Mouse (Mus musculus) left cerebral cortex, postnatal 25 days (tissue): ENCODE results near the gene Muc1. TPM values are rescaled to one million over a fixed set of nuclear protein-coding genes. Genes with fewer than 3 reads are reported as not detected.

Experiments
- DNase-seq, 2 experiments: peaks; one replicate each; pipeline ENCODE4 v3.0.0; 2022; ENCODE audit warnings: low spot score in 2 of 2, mixed read lengths in 1 of 2
- intact Hi-C: fragments of 180-260 bp; cut with DNase I; formaldehyde crosslinking; loops from one replicate; pipeline ENCODE4 v1.15.1; 2025
- total RNA-seq, 2 experiments: library from RNA; stranded (reverse); gene quantifications; 2 replicates each; pipeline ENCODE4 v1.2.3; 2021

The Muc1 gene
- total RNA-seq, 2 experiments from 2014 or later: 0.80 to 1.2 TPM

DNA sequence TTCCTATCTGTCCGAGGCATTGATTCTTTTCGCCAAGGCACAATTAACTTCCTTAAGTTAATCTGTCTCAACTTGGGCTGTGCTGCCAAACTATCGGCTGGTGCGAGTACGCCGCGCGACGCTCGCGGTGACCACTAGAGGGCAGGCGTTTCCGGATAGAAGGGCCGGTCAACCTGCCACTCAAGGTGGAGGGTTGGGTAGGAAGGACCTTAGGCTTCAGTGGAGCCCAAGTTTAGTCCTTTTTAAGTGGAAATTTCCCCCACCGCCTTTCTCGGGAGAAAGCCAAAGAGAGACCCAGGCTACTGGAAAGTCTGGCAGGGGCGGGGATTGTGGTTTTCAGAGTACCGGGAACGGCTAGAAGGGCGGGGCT lies 692 bp upstream of the Muc1 start:
- intact Hi-C loops: loop anchor here (2.0 kb wide), 1 partner anchor 17 kb away; the partner anchor contains the start of gene Krtcap2
- peak; percentile 83 to 85 for DNase-seq

DNA sequence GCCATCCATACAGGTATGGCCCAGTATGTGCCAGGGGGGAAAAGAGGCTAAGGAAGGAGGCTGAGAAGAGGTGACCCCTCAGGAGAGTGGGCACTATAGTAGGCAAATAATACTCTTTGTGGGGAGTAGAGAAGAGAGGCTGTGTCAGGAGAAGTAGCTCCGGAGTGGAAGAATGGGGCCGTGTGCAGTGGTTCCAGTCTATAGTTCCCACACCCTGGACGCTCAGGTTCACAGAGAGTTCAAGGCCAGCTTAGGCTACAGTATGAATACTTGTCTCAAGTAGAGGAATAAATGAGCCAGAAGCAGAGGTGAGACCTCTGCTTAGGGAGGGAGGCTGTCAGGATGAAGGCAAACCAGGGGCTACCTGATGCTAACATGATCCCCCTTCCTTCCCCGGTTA lies 419 bp downstream of the Muc1 start:
- intact Hi-C loops: loop anchor here (2.0 kb wide), 1 partner anchor 16 kb away; the partner anchor contains the start of gene Krtcap2
- DNase-seq: no peak

DNA sequence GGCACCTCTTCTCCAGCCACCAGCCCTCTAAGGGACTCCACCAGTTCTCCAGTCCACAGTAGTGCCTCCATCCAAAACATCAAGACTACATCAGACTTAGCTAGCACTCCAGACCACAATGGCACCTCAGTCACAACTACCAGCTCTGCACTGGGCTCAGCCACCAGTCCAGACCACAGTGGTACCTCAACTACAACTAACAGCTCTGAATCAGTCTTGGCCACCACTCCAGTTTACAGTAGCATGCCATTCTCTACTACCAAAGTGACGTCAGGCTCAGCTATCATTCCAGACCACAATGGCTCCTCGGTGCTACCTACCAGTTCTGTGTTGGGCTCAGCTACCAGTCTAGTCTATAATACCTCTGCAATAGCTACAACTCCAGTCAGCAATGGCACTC lies 1.7 kb downstream of the Muc1 start:
- intact Hi-C loops: no loop called here
- DNase-seq: no peak

DNA sequence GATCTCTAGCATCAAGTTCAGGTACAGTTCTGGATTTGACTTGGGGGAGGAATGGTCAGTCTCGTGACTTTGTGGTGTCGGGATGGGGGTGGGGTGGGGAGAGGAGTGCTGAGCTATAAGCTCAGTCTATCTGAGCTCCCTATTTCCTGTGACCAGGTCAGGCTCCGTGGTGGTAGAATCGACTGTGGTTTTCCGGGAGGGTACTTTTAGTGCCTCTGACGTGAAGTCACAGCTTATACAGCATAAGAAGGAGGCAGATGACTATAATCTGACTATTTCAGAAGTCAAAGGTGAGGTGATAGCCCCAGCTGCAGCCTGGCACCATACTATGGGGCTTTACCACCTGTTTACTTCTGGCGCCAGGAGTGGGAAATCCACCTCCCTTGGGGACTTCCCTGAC lies 2.5 kb downstream of the Muc1 start:
- no peak for DNase-seq
- intact Hi-C loops: no loop called here

DNA sequence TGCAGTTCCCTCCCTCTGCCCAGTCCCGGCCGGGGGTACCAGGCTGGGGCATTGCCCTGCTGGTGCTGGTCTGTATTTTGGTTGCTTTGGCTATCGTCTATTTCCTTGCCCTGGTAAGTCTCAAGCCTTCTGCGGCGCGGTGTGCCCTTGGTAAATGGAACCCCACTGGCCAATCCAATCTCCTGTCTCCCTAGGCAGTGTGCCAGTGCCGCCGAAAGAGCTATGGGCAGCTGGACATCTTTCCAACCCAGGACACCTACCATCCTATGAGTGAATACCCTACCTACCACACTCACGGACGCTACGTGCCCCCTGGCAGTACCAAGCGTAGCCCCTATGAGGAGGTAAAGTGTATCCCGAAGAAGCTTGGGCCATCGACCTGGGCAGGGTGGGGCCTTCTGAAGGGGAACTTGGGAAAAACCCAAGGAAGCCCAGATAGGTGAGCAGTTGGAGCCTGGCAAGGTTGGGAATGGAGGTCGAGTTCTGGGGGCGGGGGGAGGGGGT lies 3.0 kb downstream of the Muc1 start:
- no peak for DNase-seq
- intact Hi-C loops: no loop called here

DNA sequence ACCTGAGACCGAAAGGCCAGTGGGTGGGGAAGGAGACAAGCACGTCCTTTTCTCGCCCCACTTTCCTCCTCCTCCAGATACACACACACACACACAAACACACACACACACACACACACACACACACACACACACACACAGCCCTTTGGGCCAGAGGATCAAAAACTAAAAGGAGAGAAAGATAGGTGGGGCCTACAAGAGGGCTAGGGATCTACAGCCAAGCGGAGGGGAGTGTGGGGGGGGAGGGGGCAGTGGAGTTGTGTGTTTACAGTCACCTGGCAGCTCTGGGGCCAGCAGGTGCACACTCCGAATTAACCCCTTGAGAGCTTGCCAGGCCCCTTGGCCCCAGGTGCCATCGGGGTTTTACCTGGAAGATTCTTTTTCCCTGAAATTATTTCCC lies 3.8 kb downstream of the Muc1 start:
- DNase-seq: no peak
- intact Hi-C loops: no loop called here

DNA sequence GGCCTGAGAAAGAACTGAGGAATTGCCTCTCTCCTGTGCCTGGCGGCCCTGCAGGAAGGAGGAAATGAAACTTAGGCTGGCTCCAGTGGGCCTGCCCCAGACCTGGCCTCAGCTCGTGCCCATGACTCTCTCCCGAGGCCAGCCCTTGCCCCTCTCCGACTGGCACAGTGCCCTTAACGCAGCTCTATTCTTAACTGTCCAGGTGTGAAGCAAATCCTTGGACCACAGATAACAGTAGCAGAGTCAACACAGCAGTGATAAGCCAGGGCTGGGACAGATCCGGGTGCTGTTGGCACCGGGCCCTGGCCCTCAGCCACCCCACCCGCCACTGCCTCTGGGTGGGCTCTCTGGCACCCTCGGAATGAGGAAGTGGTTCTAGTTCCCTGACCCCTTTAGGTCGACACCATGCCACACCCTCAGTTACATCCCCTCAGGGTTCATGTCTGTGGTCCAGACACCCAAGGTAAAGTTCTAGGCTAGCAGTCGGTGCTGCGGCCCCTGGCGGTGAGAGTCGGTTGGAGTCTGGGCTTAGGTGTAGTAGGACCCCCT lies 4.8 kb downstream of the Muc1 start:
- DNase-seq: no peak
- intact Hi-C loops: no loop called here

DNA sequence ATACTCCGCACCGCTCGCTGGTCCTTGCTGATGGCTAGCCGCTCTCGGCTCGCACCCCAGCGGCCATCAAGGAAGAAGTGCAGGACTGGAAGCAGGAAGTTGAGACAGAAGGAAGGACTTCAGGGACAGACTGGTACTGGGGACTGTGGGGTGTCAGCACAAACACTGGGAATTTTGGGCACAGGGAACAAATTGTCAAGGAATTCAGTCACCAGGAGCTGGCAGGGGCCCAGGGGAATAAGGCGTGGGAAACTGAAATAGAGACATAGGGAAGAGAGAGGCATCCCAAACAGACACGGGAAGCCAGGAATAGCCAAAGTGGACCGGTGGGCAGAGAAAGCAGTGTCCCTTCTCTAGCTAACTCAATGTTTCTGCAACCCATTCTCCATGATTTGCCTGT lies 7.7 kb downstream of the Muc1 start:
- intact Hi-C loops: no loop called here
- peak in 1 of 2 experiments; percentile 71 for DNase-seq

DNA sequence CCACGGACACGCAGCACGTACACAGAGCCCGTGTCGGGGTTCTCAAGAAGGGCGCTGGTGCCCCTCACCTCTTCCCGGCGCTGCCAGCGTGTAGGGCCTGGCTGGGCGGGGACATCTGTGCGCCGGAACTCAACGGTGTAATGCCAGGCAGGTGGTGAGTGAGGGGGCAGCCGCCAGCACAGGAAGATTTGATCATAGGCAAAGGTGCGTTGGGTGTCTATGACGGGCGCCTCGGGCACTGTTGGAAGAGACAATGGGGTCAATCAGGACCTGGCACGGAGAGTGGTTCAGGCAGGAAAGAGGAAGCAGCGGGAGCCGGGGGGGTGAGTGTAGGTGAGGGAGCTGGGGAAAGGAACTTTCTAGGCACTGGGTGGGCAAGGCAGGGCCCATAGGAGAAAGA lies 8.8 kb downstream of the Muc1 start:
- no peak for DNase-seq
- intact Hi-C loops: no loop called here

DNA sequence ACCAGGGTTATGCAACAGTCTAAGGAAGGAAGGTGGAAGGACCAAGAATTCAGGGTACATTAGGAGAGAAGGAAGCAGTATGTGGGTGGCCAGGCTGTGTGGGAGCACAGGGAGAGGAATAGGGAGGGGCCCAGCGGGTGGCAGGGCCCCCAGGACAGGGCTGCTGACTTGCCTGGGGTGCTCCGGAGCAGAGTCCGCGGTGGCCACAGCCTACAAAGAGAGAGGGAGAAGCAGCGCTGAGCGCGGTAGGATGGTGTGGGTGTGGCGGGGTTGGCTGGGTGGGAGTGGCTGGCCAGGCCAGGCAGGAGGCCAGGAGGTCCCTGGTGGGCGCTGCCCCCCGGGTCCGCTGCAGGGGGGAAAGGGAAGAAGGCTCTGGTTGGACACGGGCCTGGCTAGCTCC lies 9.6 kb downstream of the Muc1 start:
- no peak for DNase-seq
- intact Hi-C loops: no loop called here

DNA sequence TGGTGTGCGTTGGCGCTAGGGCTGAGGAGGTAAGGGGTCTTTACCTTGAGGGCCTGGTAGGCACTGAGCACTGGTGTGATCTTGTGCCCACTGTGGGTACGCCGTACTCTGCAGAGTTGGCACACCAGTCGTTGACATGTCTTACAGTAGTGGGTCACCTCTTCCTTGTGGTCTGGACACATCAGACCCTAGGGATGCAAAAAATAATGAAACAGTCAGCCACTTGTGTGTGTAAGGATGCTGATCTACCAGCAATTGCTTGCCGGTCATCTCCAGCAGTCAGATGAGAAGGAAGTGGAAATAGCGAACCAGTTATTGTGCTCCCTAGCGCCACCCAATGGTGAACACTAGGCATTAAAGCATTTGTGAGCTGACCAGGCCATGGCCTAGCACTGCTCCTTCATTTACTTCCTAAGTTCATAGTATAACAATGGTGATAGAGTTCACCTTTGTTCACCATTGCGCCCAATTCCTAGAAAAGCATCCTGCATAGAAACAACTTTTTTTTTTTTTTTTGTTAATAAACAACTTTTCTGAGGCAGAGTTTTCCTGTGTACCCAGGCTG lies 13.6 kb downstream of the Muc1 start:
- DNase-seq: peak in 1 of 2 experiments; percentile 63
- intact Hi-C loops: no loop called here

DNA sequence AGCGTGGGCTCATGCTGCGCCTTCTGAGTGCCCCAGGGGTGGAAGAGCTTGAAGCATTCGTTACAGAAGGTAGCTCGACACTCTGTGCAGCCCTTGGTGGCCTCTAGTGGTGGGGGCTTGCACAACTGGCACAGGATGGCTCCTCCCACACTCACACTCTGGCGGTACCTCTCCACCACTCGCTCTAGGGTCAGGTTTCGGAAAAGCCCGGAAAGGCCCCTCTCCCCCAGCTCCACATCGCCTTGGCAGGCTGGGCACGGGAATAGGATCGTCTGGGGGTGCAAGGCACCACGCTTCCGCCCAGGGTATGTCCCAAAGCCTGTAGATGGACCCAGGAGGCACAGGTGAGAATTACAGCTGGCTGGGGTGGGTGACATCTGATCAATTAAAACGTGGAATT lies 14.8 kb downstream of the Muc1 start:
- intact Hi-C loops: loop anchor here (2.0 kb wide), 1 partner anchor 15 kb away; the partner anchor contains the start of gene Muc1
- peak in 1 of 2 experiments; percentile 58 for DNase-seq

DNA sequence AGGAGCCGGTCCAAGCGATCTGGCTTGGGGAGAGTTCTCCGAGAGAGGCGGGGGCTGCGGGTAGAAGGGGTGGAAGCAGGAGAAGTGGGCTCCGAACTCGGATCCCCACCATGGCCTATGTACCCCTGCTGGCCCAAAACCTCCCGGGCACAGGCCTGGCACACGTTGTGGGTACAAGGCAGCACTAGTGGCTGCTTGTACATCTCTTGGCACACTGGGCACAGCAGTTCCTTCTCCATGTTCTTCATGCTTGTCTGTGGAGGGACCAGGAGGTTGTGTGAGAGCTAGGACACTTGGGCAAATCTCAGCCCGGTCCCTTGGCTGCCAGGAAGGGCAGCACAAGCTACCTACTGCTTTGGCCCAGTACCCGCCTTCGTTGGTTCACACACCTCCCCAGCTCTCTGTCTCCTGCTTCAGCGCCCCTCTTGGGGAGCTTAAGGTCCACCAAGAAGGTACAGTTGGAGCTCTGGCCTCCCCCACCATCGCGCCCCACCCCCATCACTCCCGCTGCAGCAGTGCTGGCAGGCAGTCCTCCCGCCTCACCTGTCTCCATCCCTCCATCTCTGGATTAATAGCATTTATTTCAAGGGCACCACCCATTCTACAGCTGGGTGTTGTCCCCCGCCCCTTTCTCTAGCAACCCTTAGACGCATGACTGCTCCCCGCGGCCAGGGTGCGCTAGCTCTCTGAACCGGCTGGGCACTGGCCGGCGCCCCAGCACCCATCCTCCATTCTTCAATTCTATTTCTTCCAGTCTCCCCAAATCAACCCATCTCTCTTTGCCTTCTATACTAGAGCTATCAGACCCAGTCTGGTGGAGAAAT lies 15.5 kb downstream of the Muc1 start:
- intact Hi-C loops: loop anchor here (2.0 kb wide), 1 partner anchor 16 kb away; the partner anchor contains the start of gene Muc1
- peak in 1 of 2 experiments; percentile 46 for DNase-seq

DNA sequence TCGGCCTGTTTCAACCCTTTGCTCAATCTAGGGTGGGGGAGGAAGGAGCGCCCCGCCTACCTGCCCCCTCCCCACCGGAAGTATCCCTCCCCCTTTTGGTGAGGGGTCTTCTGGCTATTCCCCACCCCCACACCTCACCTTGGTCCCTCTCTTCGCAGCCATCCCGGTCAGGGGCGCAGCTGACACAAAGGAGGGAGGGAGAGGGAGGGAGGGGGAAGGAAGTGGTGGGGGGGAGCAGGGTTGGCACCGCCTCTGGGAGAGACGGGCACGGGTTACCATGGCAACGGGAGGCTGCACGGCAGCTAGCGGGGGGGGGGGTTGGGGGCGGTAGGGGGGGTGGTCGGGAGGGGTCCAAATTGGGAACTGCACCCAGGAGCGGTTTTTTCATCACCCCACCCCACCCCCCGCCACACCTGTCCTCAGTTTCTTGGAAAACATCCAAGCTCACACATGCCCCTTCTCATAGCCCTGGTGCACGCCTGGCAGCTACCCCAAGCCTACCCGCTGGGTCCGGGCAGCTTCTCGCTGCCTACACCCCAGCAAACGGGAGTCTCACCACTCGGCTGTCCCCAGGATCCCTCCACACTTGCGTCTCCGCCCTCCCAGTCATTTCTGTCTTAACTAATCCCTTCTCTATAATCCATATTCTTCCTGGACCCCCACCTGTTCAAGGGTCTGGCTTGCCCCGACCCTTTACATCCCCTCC lies 16.3 kb downstream of the Muc1 start:
- peak; percentile 77 to 79 for DNase-seq
- intact Hi-C loops: loop anchor here (2.0 kb wide), 1 partner anchor 16 kb away; the partner anchor contains the start of gene Muc1

DNA sequence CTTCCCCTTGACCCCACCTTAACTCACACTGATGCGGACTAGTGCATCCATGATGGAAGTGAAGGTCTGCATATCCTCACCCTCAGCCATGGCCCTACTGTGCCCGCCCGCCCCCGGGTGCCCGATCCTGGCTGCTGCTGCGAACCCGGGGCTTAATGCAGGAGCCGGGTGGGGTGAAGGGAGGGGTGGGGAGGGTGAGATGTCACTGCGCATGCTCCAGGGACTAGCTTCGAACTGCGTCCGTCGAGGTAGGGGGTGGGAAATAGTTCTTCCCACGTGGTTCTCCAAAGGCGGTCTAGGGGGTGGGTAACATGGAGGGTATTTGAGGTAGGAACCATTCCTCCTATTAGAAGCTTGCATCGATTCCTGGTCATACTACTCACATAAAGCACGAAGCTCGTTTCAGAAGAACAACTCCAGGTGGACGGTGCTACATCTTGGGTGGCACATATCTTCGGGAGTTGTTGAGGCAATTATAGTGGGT lies 16.9 kb downstream of the Muc1 start, which contains the start of gene Krtcap2:
Krtcap2 (plus strand) TSS at position 279 of the 484 bp plus-strand sequence.
- DNase-seq: peak; percentile 72 to 85
- intact Hi-C loops: loop anchor here (2.0 kb wide), 1 partner anchor 17 kb away; the partner anchor contains the start of gene Muc1

DNA sequence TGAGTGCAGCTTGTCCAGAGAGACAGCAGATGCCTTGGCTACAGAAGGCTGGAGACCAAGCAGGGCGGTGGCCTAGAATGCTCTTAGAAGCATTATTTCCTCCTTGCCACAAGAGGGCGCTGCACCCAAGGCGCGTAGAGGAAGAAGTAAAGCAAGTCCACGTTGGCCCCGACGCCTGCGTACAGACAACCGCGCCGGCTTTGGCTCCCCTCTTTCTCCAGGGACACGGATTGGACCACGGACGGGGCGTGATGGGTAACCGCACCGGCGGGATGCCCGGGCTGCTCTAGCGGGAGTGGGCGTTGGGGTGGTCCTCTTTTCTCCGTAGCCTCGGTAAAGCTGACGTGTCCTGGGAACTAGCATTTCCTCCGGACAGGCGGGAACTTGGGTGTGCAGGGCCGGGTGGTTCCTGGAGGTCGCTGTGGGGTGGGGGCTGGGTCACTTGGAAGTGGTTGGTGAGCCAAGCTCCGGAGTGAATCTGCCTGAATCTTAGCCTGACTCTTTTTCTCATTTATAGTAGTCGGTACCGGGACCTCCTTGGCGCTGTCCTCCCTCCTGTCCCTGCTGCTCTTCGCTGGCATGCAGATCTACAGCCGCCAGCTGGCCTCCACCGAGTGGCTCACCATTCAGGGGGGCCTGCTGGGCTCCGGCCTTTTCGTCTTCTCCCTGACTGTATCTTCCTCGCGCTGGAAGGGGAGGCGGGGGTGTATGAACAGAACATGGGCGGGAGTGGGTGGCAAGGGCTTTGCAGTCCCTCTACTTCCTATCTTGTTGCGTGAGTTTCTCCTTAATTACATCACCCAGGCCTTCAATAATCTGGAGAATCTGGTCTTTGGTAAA lies 17.6 kb downstream of the Muc1 start, which contains the start of gene Trim46:
Trim46 (minus strand) TSS at position 49 of the 840 bp plus-strand sequence.
- peak; percentile 91 to 95 for DNase-seq
- intact Hi-C loops: no loop called here

DNA sequence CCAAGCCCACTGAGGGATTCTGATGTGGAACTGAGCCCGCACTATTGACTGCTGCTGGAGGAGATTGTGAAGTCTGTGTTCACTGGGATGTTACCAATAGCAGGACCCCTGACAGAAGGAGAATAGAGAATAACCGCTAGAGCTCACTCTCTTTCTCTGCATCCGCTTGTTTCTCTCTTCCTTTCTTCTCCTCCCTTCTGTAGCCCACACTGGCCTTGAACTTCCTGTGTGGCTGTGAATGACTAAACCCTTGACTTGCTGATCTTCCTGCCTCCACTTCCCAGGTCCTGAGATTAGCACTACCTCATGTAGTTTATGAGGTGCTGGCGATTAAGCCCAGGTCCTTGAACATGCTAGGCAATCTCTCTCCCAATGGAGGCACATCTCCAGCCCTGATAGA lies 18.6 kb downstream of the Muc1 start:
- no peak for DNase-seq
- intact Hi-C loops: no loop called here

DNA sequence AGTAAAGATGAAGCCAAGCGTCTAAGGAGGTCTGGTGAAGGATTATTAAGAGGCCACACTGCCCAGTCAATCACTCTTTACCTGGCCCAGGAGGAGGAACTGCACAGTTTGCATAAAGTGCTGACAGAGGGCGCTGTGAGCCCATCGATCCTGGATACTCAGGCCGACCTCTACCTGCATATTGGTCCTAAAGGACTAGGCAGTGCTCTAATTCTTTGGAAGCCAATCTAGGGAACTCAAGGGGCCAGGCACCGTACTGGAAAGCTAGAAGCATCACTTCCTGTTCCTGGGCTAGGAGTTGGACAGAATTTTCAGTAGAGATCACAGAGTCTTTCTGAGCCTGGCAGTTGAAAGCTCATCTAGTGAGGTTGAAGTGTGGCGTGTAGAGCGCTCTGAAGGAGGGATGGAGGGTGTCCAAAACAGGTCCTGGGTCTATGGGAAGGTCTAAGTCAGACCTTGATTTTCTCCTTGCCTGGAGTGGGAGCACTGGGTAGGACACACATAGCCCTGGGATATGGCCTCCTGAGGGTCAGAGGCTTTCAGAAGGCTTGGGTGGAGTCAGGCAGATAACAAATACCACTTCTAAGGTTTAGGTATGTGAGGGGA lies 21.7 kb downstream of the Muc1 start:
- peak in 1 of 2 experiments; percentile 43 for DNase-seq
- intact Hi-C loops: loop anchor here (1.0 to 2.0 kb wide), 2 partner anchors 32 to 58 kb away; no protein-coding TSS in a partner anchor
